Mouse (Mus musculus) liver, embryonic 16.5 days (tissue): ENCODE measurements around the gene Stk19. TPM values are rescaled to one million over a fixed set of nuclear protein-coding genes. Genes with fewer than 3 reads are reported as not detected.
"Not testable (repeated sequence)": the region's sequence is repeated elsewhere in the genome, so short reads cannot be mapped to it uniquely, and the experiment has no call there.

Source experiments
- ATAC-seq: fragments of 200-750 bp; cut with Nextera tagmentation; 2 replicates; pipeline ENCODE4 v1.8.0; 2017; ENCODE audit warnings: low read depth, mild to moderate bottlenecking, moderate number of reproducible peaks, moderate library complexity
- H3K27ac ChIP-seq: fragments of 300-500 bp; sonication (generic); 2 replicates; pipeline ENCODE4 v1.5.1; 2014; ENCODE audit warnings: mild to moderate bottlenecking, low read length
- H3K27me3 ChIP-seq: fragments of 300-500 bp; sonication (generic); 2 replicates; pipeline ENCODE4 v1.6.1; 2014; ENCODE audit warnings: low read depth, low read length, mixed read lengths; ENCODE audit not compliant: control insufficient read depth, insufficient read depth
- H3K36me3 ChIP-seq: fragments of 300-500 bp; sonication (generic); 2 replicates; pipeline ENCODE4 v1.6.1; 2014; ENCODE audit warnings: mild to moderate bottlenecking; ENCODE audit not compliant: control insufficient read depth, insufficient read depth
- H3K4me1 ChIP-seq: fragments of 300-500 bp; sonication (generic); 2 replicates; pipeline ENCODE4 v1.6.1; 2014; ENCODE audit warnings: low read depth, low read length, mixed read lengths; ENCODE audit not compliant: control insufficient read depth
- H3K4me2 ChIP-seq: fragments of 300-500 bp; sonication (generic); 2 replicates; pipeline ENCODE4 v1.6.1; 2014; ENCODE audit warnings: low read depth, low read length, mixed read lengths
- H3K4me3 ChIP-seq: fragments of 300-500 bp; sonication (generic); 2 replicates; pipeline ENCODE4 v1.5.1; 2014; ENCODE audit warnings: low read depth, mild to moderate bottlenecking, low read length
- H3K9ac ChIP-seq: fragments of 300-500 bp; sonication (generic); 2 replicates; pipeline ENCODE4 v1.6.1; 2014; ENCODE audit warnings: low read depth, low read length
- H3K9me3 ChIP-seq: fragments of 300-500 bp; sonication (generic); replicated peaks from 2 replicates; pipeline ENCODE4 v1.6.1; 2016; ENCODE audit warnings: low read length; ENCODE audit not compliant: control insufficient read depth
- WGBS: fragments of 180-500 bp; shearing (Covaris S2); extraction: QIAGEN DNeasy Blood & Tissue Kit; methylation state at CpG from one replicate; pipeline ENCODE4 v1.1.7; 2014; ENCODE audit not compliant: insufficient replicate concordance; 5-methylcytosine and 5-hydroxymethylcytosine counted together
- polyA plus RNA-seq: library from polyadenylated mRNA; unstranded; fragments of >200 nt; fragmentation: Nextera tagmentation; extraction: Ambion mirVana; gene quantifications from 2 replicates; pipeline ENCODE4 v1.2.1, GENCODE M21; 2015

Gene Stk19
- polyA plus RNA-seq, 1 experiment from 2014 or later: 11.7 TPM

DNA sequence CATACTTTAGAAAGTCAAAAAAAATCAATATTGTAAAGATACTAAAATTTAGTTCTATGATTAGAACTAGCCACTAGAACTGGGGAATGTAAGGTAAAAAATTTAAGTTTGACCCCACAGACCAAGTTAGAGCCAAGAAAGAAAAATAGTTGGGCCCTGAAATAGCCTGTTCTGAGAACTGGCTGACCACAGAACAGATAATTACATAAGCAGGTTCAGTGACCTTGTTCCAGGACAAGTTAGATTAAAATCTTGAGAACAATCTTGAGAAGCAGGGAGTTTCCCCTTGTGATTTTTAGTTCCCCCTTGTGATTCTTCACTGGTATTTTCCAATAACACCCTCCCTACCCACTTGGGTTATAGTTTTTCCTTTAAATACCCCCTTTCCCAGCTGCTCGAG, 6.0 kb downstream of the Stk19 start:
- not testable (repeated sequence) for H3K4me2 ChIP-seq, H3K4me3 ChIP-seq, H3K4me1 ChIP-seq, H3K9me3 ChIP-seq, H3K9ac ChIP-seq, ATAC-seq, H3K27me3 ChIP-seq, H3K27ac ChIP-seq
- peaks cover 12% of the 10 kb centered on the region for H3K36me3 ChIP-seq
- WGBS: 67% methylated on average over 1 of the region's 1 CpGs

GRCm38 (mm10) chr17:34814818-34815370, 21.9 kb downstream of the Stk19 start:
- H3K4me2 ChIP-seq: no peak overlapping the region
- WGBS: 59% methylated on average over 7 of the region's 7 CpGs
- no peaks in the 10 kb centered on the region for H3K36me3 ChIP-seq
- no peaks in the 10 kb centered on the region; the same call in 1 of the 2 replicates for H3K4me1 ChIP-seq
- H3K27ac ChIP-seq: no peak overlapping the region
- no peak overlapping the region for H3K4me3 ChIP-seq
- H3K27me3 ChIP-seq: no peaks in the 10 kb centered on the region
- no peaks in the 10 kb centered on the region for H3K9me3 ChIP-seq
- H3K9ac ChIP-seq: no peak overlapping the region
- ATAC-seq: no peak

DNA sequence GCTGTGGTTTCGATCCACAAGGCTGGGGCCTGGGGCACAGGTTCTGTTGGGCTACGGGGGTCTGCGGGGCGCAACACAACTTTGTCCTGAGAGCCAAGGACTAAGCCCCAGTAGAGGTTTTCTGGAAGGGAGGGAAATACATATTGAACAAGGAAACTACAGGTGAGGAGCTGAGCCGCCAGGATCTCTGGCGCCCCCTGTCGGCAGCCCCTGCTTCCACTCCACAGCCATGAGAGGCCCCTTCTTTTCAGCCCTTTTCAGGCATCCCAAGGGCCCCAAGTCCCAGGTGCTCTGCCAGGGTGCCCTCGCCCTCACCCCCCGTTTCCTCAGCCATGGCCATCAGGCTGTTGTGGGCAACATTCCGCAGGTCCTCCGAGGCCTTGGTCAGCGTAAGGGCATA, 23.0 kb downstream of the Stk19 start:
- not testable (repeated sequence) for H3K4me1 ChIP-seq, H3K36me3 ChIP-seq, H3K4me3 ChIP-seq, H3K4me2 ChIP-seq, H3K27ac ChIP-seq, H3K9ac ChIP-seq, ATAC-seq, H3K27me3 ChIP-seq, H3K9me3 ChIP-seq
- 53% methylated on average over 12 of the region's 12 CpGs for WGBS

- Histone ChIP-seq H3K4me1 (no peaks in the 10 kb centered on the region; the same call in 1 of the 2 replicates), H3K36me3 (no peaks in the 10 kb centered on the region), H3K4me3 (no peak overlapping the region), H3K9me3 (no peaks in the 10 kb centered on the region), H3K27me3 (no peaks in the 10 kb centered on the region), H3K9ac (no peak overlapping the region), H3K4me2 (no peak overlapping the region), H3K27ac (no peak overlapping the region)
- ATAC-seq: no peak
- 53% methylated on average over 15 of the region's 15 CpGs for WGBS
These were observed 25.5 kb downstream of the Stk19 start for GRCm38 (mm10) chr17:34811275-34811674.

DNA sequence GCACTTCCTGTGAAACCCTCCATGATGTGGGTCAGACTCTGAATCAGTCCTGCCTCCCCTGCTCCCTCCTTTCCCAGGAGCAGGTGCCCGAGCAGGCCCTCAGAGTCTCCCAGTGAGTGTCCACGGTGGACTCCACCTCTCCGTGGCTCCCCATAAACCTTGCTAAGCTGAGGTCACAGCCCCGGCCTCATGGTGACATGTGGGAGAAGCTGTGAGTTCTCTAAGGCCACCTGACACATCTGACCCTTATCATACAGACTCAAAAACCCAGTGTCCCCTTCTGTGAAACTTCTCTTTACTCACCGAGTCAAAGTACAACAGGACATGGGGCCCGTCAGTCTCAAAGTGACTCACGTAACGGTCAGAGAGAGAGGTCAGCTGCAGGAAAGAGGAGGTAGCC, 25.9 kb downstream of the Stk19 start:
- ATAC-seq: peak; percentile 49
- H3K4me3 ChIP-seq, H3K4me2 ChIP-seq, H3K4me1 ChIP-seq, H3K9me3 ChIP-seq, H3K36me3 ChIP-seq, H3K9ac ChIP-seq, H3K27me3 ChIP-seq, H3K27ac ChIP-seq: not testable (repeated sequence)
- 67% methylated on average over 7 of the region's 8 CpGs for WGBS

- not testable (repeated sequence) for H3K9me3 ChIP-seq, H3K27ac ChIP-seq, ATAC-seq, H3K9ac ChIP-seq, H3K4me2 ChIP-seq, H3K4me3 ChIP-seq, H3K36me3 ChIP-seq, H3K4me1 ChIP-seq, H3K27me3 ChIP-seq
- WGBS: 80% methylated on average over 5 of the region's 5 CpGs
These were observed 26.3 kb downstream of the Stk19 start for GRCm38 (mm10) chr17:34810411-34810810.

DNA sequence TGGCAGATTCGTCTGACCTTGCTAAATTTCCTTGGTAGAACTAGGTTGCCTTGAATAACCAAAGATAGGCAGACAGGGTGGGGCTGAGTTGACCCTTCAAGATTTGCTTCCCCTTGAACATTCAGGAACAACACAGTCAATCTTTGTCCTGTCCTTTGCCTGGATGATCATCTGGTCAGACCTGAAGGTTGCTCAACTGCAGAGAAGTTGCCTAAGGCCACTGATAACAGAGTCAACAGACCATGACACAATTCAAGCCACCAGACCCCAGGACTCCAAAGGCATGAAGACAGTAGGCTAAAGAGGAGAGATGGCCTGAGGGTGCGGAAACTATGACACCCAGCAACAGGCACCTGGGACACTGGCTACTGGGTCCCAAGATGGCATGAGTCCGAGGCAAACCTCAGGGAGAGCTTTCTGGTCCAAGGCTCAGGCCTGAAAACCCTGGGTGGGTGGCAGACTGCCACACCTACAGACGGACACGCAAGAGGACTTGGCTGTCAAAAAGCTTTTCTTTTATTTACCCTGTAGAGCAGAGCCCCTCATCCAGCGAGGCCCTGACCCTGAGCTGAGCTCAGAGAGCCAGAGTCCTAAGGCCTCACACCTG, 28.0 kb downstream of the Stk19 start:
- ATAC-seq: peak; percentile 82
- no peak overlapping the region for H3K4me3 ChIP-seq
- WGBS: 57% methylated on average over 6 of the region's 6 CpGs

DNA sequence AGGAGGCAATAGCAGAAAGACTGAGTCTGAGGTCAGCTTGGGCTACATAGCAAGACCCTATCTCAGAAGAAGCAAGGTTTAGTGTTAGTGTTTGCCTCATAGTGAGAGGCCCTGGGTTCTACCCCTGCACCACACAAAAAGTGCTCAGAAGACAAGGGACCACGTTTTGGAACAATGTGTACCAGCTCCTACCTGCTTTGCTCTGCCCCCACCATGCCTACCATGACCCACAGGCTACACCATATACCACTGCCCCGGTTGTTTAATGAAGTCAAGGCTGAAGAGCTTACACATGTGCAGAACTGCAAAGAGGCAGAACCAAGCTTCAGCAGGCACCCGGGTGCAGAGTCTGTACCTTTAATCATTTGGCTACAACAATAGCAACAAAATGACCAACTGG, 29.6 kb downstream of the Stk19 start:
- Histone ChIP-seq H3K4me2 (no peak overlapping the region), H3K27ac (no peak overlapping the region), H3K4me3 (no peak overlapping the region), H3K9me3 (peaks cover 4% of the 10 kb centered on the region), H3K36me3 (no peaks in the 10 kb centered on the region), H3K4me1 (no peaks in the 10 kb centered on the region; the same call in 1 of the 2 replicates), H3K27me3 (no peaks in the 10 kb centered on the region), H3K9ac (no peak overlapping the region)
- 48% methylated on average over 3 of the region's 3 CpGs for WGBS
- ATAC-seq: no peak

More for the DNA sequence above, 28.0 kb downstream of the Stk19 start:
- Histone ChIP-seq H3K9me3 (peaks cover 4% of the 10 kb centered on the region), H3K27ac (peak overlapping the region; percentile 61), H3K27me3 (no peaks in the 10 kb centered on the region), H3K36me3 (no peaks in the 10 kb centered on the region), H3K9ac (no peak overlapping the region), H3K4me2 (no peak overlapping the region), H3K4me1 (no peaks in the 10 kb centered on the region; the same call in 1 of the 2 replicates)

- 62% methylated on average over 6 of the region's 6 CpGs for WGBS
- Histone ChIP-seq H3K4me3 (no peak overlapping the region), H3K27ac (no peak overlapping the region), H3K4me2 (no peak overlapping the region), H3K9ac (no peak overlapping the region), H3K4me1 (no peaks in the 10 kb centered on the region; the same call in 1 of the 2 replicates), H3K36me3 (no peaks in the 10 kb centered on the region), H3K27me3 (no peaks in the 10 kb centered on the region), H3K9me3 (peaks cover 4% of the 10 kb centered on the region)
- no peak for ATAC-seq
These were observed 31.7 kb downstream of the Stk19 start for GRCm38 (mm10) chr17:34804871-34805562.
